Mouse (Mus musculus) v-Abl transformed pro-B cells (cell line): ENCODE data around the gene Stk33.

Source experiments
- in situ Hi-C, 2 experiments: fragments of 400-800 bp; cut with MboI; formaldehyde crosslinking; loops; one replicate each; pipeline ENCODE4 v1.15.1; 2025; ENCODE audit not compliant: unreplicated experiment in 2 of 2

Gene Stk33

GRCm38 (mm10) chr7:109358435-109359187, 80.3 kb downstream of the Stk33 start:
- in situ Hi-C loops: no loop called here

DNA sequence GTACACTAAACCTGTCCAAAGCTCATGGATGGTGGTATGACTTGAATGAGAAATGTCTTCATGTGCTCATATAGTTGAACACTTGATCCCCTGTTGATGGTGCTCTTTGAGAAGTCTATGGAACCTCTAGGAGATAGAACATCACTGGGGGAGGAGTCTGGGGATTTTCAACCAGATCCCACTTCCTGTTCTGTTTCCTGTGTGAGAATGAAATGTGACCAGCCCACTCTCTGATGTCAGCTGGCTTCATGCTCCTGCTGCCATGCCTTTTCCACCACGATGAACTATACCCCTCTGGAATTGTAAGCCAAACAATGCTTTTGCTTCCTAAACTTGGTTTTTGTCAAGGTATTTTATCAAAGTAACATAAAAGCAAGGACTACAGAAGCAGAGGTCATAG, 81.0 kb downstream of the Stk33 start:
- in situ Hi-C loops: no loop called here

- in situ Hi-C loops: no loop called here
Measured at GRCm38 (mm10) chr7:109347241-109347640, 91.6 kb downstream of the Stk33 start.

GRCm38 (mm10) chr7:109331722-109332121, 107.2 kb downstream of the Stk33 start:
- in situ Hi-C loops: no loop called here

- in situ Hi-C loops: no loop called here
Measured at GRCm38 (mm10) chr7:109328772-109329171, 110.1 kb downstream of the Stk33 start.

- in situ Hi-C loops: no loop called here
Measured at GRCm38 (mm10) chr7:109326813-109327212, 112.1 kb downstream of the Stk33 start.

DNA sequence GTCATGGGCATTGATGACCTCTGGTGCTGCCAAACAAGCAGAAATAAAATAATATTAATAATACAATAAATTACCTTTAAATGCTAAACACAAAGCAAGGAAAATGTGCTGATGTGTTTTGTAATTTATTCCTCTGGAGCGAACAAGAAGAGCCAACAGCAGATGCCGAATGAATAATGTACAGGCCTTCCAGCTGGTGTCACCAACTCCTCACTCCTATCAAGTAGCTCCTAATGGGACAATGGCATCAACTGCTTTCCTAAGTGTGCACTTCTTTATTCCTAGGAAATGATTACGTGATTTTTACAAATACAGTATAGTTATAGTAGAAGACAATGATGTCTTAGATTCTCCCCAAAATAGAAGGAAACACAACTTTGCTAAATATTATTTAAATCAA, 113.2 kb downstream of the Stk33 start:
- in situ Hi-C loops: no loop called here

DNA sequence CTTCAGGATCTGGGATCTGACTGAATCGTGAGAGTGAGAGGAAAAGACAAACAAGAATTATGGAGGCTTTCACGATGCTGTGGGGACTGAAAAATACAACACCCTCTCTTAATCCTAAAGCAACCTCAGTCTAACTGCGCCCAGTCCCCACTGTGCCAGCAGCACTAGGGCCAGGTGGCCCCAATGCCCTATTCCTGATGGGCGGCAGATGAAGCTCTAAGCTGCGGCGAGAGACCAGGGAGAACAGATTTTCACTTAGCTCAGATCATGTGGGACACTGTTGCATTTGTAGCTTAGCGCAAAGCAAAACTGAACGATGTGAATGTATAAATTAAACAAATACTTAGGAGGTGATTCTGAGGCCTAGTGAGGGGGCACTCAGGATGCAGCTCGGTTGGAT, 113.7 kb downstream of the Stk33 start:
- in situ Hi-C loops: no loop called here

DNA sequence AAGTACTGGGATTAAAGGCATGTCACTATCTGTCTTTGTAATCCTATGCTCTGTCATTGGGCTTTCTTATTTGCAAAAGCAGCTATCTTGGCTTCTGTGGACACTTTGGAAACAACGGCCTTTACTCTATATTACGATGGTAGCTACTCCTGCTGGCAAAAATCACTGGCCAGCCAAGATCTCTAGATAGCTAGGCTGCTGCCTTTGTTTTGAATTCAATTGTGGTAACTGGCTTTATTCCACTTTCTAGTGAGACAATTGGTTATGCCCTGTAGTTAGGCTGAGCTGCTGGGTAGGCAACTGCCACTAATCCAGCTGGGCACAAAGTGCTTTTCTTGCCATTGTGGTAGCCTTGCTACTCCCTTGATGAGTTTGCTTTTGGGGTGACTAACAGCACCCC, 129.4 kb downstream of the Stk33 start:
- in situ Hi-C loops: no loop called here

- in situ Hi-C loops: no loop called here
Measured at GRCm38 (mm10) chr7:109295807-109296206, 143.1 kb downstream of the Stk33 start.

DNA sequence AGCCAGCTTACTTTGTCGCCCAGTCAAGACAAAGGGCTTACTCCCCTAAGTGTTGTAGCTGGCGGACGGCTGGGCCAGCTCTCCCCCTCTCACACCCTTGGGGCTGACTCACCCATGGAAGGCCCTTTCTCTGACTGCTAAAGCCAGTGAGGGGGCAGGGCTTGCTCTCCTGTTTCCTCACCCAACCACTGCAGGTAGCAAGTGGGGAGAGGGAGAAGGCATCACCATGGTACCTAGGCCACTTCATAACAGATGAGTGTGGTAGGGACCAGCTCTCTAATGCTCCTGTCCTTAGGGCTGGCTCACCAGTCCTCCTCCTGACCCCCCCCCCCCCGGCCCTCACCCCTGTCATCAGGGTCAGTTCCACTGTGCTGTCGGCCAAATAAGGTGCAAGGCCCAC, 143.5 kb downstream of the Stk33 start:
- in situ Hi-C loops: no loop called here

- in situ Hi-C loops: no loop called here
Measured at GRCm38 (mm10) chr7:109290501-109290900, 148.4 kb downstream of the Stk33 start.

GRCm38 (mm10) chr7:109289106-109289505, 149.8 kb downstream of the Stk33 start:
- in situ Hi-C loops: no loop called here

- in situ Hi-C loops: no loop called here
Measured at GRCm38 (mm10) chr7:109282106-109282505, 156.8 kb downstream of the Stk33 start.

DNA sequence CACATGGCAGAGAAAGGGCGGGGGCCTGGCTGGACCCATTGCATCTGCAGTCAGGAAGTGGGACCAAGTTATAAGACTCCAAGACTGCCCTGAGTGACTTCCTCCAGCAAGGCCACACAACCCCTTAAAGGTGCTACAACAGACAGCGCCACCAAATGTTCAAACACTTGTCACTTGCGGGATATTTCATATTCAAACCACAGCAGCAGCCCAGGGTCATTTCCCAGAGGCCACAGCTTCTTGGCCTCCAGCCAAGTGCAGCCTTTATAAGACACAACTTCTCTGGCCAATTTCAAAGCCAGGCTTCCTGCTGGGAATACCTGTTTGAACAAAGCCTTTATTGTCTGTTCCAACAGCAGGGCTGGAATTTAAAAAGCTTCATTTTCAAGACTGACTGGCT, 162.3 kb downstream of the Stk33 start:
- in situ Hi-C loops: no loop called here

GRCm38 (mm10) chr7:109275901-109276300, 163.0 kb downstream of the Stk33 start:
- in situ Hi-C loops: no loop called here

GRCm38 (mm10) chr7:109275151-109275550, 163.7 kb downstream of the Stk33 start:
- in situ Hi-C loops: no loop called here

DNA sequence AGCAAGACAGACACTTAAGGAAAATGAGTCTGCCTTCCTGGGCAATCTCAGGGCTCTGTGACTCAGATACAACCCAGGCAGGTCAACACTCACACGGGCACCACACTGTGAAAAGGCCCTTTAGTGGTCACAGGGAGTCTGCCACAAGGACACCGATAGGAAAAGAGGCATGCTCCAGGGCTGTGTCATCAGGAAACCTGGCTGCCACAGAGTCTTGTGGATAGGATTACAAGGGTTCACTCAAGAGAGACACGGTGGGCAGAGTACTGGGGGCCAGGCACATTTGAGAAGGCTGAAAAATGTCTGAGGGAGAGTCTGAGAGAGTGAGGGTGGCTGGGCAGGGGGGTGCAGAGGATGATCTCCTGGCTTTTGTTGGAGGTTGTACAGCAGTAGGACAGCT, 164.6 kb downstream of the Stk33 start:
- in situ Hi-C loops: no loop called here

DNA sequence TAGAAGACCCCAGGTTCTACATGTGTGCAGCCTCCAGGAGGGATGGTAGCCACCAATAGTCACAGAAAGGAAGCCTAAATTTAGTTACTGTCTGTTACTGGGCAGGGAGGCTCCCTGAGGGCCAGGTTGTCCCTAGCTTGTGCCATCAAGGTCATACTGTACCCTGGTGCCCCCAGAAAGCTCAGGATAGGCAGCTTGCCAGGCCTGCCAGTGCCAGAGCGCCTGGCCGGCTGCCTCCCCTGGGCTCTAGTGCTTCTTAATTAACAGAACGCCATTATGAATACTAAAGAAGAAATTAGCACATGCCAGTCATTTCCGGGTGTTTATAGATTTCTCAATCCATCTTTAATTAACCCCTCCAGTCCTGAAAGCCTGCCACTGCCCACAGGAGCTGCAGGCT, 169.8 kb downstream of the Stk33 start:
- in situ Hi-C loops: no loop called here

DNA sequence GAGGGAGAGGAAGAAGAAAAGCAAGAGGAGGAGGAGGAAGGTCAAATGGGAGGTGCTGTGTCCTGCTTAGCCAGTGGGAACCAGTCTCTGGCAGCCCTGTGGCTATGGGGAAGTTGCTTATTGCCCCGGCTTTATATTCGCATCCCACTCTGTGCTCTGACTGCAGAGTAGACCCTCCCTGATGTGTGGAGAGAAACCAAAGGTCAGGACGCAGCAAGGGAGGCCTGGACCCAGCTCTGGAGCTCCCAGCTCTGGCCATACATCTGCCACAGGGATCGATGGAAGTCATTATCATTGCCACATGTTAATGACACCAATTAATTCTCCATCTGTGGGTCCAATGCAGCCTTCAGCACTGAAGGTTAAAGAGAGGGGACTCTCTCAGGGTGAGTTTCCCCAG, 171.5 kb downstream of the Stk33 start:
- in situ Hi-C loops: no loop called here

DNA sequence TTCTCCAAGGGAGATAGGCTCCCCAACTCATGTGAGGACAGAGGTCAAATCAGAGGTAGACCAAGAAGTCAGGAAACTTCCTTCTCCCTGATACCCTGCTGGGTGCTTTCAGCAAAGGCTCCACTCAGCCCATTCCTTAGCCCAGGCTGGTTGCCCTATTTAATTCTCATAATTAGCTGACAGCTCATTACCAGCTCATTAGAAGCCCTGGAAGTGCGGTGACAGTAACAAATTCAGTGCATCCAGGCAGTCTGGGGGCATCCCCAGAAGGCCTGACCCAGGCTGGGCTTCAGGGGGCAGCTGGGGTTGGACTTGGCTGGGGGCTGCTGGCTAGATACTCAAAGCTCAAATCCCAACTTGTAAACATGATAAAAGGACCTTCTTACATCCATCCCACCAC, 172.7 kb downstream of the Stk33 start:
- in situ Hi-C loops: no loop called here

GRCm38 (mm10) chr7:109265606-109266005, 173.3 kb downstream of the Stk33 start:
- in situ Hi-C loops: no loop called here
